Mouse (Mus musculus) heart, embryonic 16.5 days (tissue): ENCODE results near the gene Plxna2. TPM values are rescaled to one million over a fixed set of nuclear protein-coding genes. Genes with fewer than 3 reads are reported as not detected.

ENCODE experiments used
- ATAC-seq: fragments of 200-750 bp; cut with Nextera tagmentation; replicated peaks from 2 replicates; pipeline ENCODE4 v1.8.0; 2017; ENCODE audit warnings: moderate number of reproducible peaks; ENCODE audit not compliant: insufficient read depth, low FRiP score; ENCODE audit errors: extremely low read depth
- H3K27ac ChIP-seq: fragments of 300-500 bp; sonication (generic); 2 replicates; pipeline ENCODE4 v1.5.1; 2014; ENCODE audit warnings: mild to moderate bottlenecking, low read length, control low read depth, moderate library complexity
- H3K27me3 ChIP-seq: fragments of 300-500 bp; sonication (generic); 2 replicates; pipeline ENCODE4 v1.6.1; 2014; ENCODE audit warnings: low read length, mixed read lengths; ENCODE audit not compliant: control insufficient read depth, insufficient read depth
- H3K36me3 ChIP-seq: fragments of 300-500 bp; sonication (generic); 2 replicates; pipeline ENCODE4 v1.6.1; 2014; ENCODE audit not compliant: control insufficient read depth, insufficient read depth
- H3K4me1 ChIP-seq: fragments of 300-500 bp; sonication (generic); 2 replicates; pipeline ENCODE4 v1.6.1; 2014; ENCODE audit warnings: low read length, mixed read lengths; ENCODE audit not compliant: control insufficient read depth, insufficient read depth
- H3K4me2 ChIP-seq: fragments of 300-500 bp; sonication (generic); 2 replicates; pipeline ENCODE4 v1.6.1; 2014; ENCODE audit warnings: low read depth, mild to moderate bottlenecking, control low read depth, low read length
- H3K4me3 ChIP-seq: fragments of 300-500 bp; sonication (generic); 2 replicates; pipeline ENCODE4 v1.5.1; 2014; ENCODE audit warnings: mild to moderate bottlenecking, control low read depth, low read length
- H3K9ac ChIP-seq: fragments of 300-500 bp; sonication (generic); 2 replicates; pipeline ENCODE4 v1.6.1; 2014; ENCODE audit warnings: low read length, control low read depth
- H3K9me3 ChIP-seq: fragments of 300-500 bp; sonication (generic); replicated peaks from 2 replicates; pipeline ENCODE4 v1.6.1; 2016; ENCODE audit warnings: low read length; ENCODE audit not compliant: control insufficient read depth
- WGBS: fragments of 180-500 bp; shearing (Covaris S2); extraction: QIAGEN DNeasy Blood & Tissue Kit; methylation state at CpG from one replicate; pipeline ENCODE4 v1.1.7; 2014; 5-methylcytosine and 5-hydroxymethylcytosine counted together
- microRNA-seq: library from miRNA; unstranded; fragments of <30 nt; microRNA quantifications from one replicate; pipeline ENCODE4, GENCODE M21; 2017
- polyA plus RNA-seq: library from polyadenylated mRNA; unstranded; fragments of >200 nt; fragmentation: Nextera tagmentation; extraction: Ambion mirVana; gene quantifications from 2 replicates; pipeline ENCODE4 v1.2.1, GENCODE M21; 2015

Gene Plxna2
- polyA plus RNA-seq, 1 experiment from 2014 or later, result 5.2 TPM

DNA sequence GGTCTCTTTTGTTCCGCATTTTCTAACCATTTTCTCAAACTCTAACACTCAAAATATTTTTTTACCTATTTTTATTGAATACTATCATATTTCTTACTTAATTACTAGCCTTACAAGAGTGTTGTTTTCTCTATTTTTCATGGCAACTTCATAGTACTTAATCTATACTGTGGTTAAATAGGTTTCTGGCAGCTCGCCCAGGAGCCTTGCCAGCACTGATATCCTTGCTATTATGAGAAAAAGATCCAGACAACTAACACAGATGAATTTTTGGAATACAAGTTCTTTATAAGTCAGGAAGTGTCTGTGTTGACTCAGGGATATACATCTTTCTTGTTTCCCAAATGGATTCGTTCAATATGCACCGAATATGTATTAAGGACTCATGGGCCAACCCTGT lies 229.0 kb downstream of the Plxna2 start:
- WGBS, result 59% methylated on average over 4 of the region's 4 CpGs
- H3K9ac ChIP-seq, result no peak overlapping the region
- H3K27ac ChIP-seq, result no peak overlapping the region
- no peak overlapping the region for H3K4me3 ChIP-seq
- H3K4me1 ChIP-seq, result peaks cover 3% of the 10 kb centered on the region
- no peaks in the 10 kb centered on the region for H3K36me3 ChIP-seq
- H3K4me2 ChIP-seq, result no peak overlapping the region
- no peaks in the 10 kb centered on the region for H3K27me3 ChIP-seq
- no peaks in the 10 kb centered on the region for H3K9me3 ChIP-seq
- no peak for ATAC-seq

DNA sequence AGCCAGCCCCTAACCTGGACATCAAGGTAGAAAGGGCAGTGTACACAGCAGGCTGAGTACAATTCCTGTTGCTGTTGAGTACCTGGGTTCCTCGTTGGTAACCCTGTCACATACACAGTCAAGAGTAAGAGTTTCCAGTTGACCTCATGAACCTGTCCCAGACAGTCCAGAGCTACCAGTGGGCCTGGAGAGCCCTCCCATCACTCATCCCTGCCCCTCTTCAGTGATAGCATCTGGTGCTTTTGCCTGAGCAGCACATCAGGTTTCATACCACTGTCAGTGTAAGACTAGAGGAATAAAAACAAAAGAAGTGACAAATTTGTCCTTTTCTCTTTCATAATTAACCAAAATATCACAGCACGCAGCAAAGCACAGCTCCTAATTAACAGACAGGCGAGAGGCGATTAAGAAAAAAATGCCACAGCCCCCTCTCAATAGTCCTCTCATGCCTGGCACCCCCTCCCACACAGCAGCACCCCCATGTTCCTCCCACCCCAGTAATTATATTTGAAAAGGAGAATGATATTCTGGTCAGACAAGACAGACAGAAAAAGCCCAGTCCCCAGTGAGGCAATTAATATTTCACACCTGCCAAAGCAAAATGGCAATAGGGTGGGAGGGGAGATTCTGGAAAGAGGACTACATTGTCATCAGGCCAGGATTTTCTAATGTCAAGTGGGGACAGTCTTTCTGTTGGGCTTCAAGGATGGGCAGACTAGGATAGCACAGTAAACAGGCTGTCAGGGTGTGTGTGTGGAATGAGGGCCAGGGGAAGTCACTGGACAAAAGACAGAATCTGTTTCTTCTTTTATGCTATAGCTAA lies 233.4 kb downstream of the Plxna2 start:
- no peaks in the 10 kb centered on the region for H3K36me3 ChIP-seq
- no peak overlapping the region for H3K4me3 ChIP-seq
- no peak overlapping the region for H3K27ac ChIP-seq
- H3K4me2 ChIP-seq, result no peak overlapping the region
- no peaks in the 10 kb centered on the region for H3K27me3 ChIP-seq
- no peak for ATAC-seq
- WGBS, result 81% methylated on average over 4 of the region's 4 CpGs
- no peaks in the 10 kb centered on the region for H3K9me3 ChIP-seq
- no peak overlapping the region for H3K9ac ChIP-seq
- peaks cover 3% of the 10 kb centered on the region for H3K4me1 ChIP-seq

DNA sequence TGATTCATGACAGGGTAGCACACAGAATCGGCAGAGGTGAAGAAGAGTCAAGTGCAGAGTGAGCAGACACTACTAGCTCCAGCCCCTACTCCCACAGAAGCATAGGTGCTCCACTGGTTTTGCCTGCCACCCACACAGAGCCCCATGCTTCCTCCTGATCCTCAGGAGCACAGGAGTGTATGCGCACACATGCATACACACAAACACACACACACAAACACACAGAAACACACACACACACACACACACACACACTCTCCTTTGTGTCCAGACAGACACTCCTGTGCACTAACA lies 234.0 kb downstream of the Plxna2 start:
- Histone ChIP-seq H3K27me3 (no peaks in the 10 kb centered on the region), H3K4me2 (no peak overlapping the region), H3K36me3 (no peaks in the 10 kb centered on the region), H3K27ac (peak overlapping the region; percentile 32; the same call in 1 of the 2 replicates), H3K9ac (no peak overlapping the region), H3K4me3 (no peak overlapping the region), H3K9me3 (no peaks in the 10 kb centered on the region), H3K4me1 (peaks cover 3% of the 10 kb centered on the region)
- WGBS, result 51% methylated on average over 2 of the region's 2 CpGs
- ATAC-seq, result peak; percentile 41; the same call in 1 of the 2 replicates

Small RNAs within 50 kb of the gene (microRNA-seq; reads per million reads assigned to microRNA genes)
- gene Mir3962, result 10.8 reads per million, percentile 28 among the genes with 10 or more reads in this experiment
